Comparison of ENCODE assay signal across 9 mouse cellular contexts in the genomic region with DNA sequence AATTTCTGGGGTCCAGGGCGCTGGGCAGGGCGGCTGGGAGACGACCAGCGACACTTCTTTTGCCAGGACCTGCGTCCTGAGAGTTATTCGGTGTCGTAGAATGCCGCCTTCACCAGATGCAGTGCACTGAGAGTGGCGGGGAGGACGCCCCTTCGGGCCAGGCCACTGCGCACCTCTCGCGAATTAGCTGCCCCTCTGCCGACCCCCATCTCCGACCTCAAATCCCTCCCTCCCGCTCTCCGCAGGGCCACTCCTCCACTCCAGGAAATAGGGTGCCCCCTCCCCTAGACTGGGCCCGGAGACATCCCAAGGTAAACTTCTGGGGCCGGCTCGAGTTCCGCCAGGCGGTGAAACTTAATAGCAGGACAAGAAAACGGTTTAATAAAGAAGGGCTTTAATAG. TPM values are rescaled to one million over a fixed set of nuclear protein-coding genes. Genes with fewer than 3 reads are reported as not detected.
A peak's percentile ranks its signal among the peaks of the same experiment; 100 is the strongest.
DNase-seq lines count a peak whose midpoint lies in the region; ATAC-seq and TF ChIP-seq lines count a peak whose summit lies in the region.
"Had no signal": no experiment of that assay in that cellular context is flagged by ENCODE, and none has a peak within 500 bp of the region (broad histone marks: within the 10 kb centered on the region; RNA-seq: fewer than 3 reads in every experiment).

No protein-coding gene starts in this region.

- TF ChIP-seq CTCF in midbrain, postnatal 0 days (IDR thresholded peaks at IDR 0.05) = no peak

- H3K36me3 ChIP-seq in heart, embryonic 11.5 days (ENCODE audit: control insufficient read depth, insufficient read depth, low read length) = no peaks in the 10 kb centered on the region
- H3K36me3 ChIP-seq in midbrain, embryonic 10.5 days = peaks cover 18% of the 10 kb centered on the region
- H3K36me3 ChIP-seq in midbrain, postnatal 0 days (ENCODE audit: insufficient read depth, low read length) = no peaks in the 10 kb centered on the region
- no peaks in the 10 kb centered on the region for H3K36me3 ChIP-seq in intestine, embryonic 15.5 days
- H3K36me3 ChIP-seq in stomach, embryonic 16.5 days (ENCODE audit: control insufficient read depth, insufficient read depth, low read length) = no peaks in the 10 kb centered on the region

- H3K4me2 ChIP-seq in heart, embryonic 11.5 days = peak overlapping the region; percentile 36
- no peak overlapping the region for H3K4me2 ChIP-seq in midbrain, postnatal 0 days (ENCODE audit: low read depth, low read length, poor library complexity, severe bottlenecking)
- H3K4me2 ChIP-seq in intestine, embryonic 15.5 days (replicated peaks) = peak overlapping the region; percentile 44
- H3K4me2 ChIP-seq in stomach, embryonic 16.5 days (ENCODE audit: low read depth, low read length) = peak overlapping the region; percentile 22; the same call in 1 of the 2 replicates

- peaks cover 20% of the 10 kb centered on the region for H3K4me1 ChIP-seq in heart, embryonic 11.5 days (ENCODE audit: control insufficient read depth, insufficient read depth, low read length)
- H3K4me1 ChIP-seq in midbrain, embryonic 10.5 days = peaks cover 54% of the 10 kb centered on the region
- H3K4me1 ChIP-seq in midbrain, postnatal 0 days (ENCODE audit: insufficient read depth, low read length) = no peaks in the 10 kb centered on the region
- H3K4me1 ChIP-seq in intestine, embryonic 15.5 days (replicated peaks) = peaks cover 23% of the 10 kb centered on the region
- H3K4me1 ChIP-seq in stomach, embryonic 16.5 days (ENCODE audit: control insufficient read depth, insufficient read depth, low read length) = peaks cover 14% of the 10 kb centered on the region

- intact Hi-C loops in heart, postnatal 14 days (cut with DNase I) = no loop called here

- DNase-seq in heart, postnatal 14 days = no peak
- peak; percentile 56 for DNase-seq in midbrain, embryonic 10.5 days (ENCODE audit: low spot score)
- no peak for DNase-seq in midbrain, postnatal 0 days (ENCODE audit: low spot score)
- DNase-seq in spleen, postnatal 4 days (ENCODE audit: low spot score in 2 of 2) = no peak
- DNase-seq in cerebellum, adult 9-11 months = no peak

- H3K27ac ChIP-seq in heart, embryonic 11.5 days (ENCODE audit: low read depth, low read length) = no peak overlapping the region
- peak overlapping the region; percentile 75 for H3K27ac ChIP-seq in midbrain, embryonic 10.5 days (replicated peaks)
- H3K27ac ChIP-seq in midbrain, postnatal 0 days (ENCODE audit: low read depth, low read length) = no peak overlapping the region
- H3K27ac ChIP-seq in intestine, embryonic 15.5 days = no peak overlapping the region
- no peak overlapping the region for H3K27ac ChIP-seq in stomach, embryonic 16.5 days (ENCODE audit: low read length)

- H3K27me3 ChIP-seq in heart, embryonic 11.5 days (ENCODE audit: control insufficient read depth, insufficient read depth, low read length) = peaks cover 95% of the 10 kb centered on the region
- peaks cover 100% of the 10 kb centered on the region for H3K27me3 ChIP-seq in midbrain, embryonic 10.5 days (ENCODE audit: low read depth, poor library complexity, severe bottlenecking)
- peaks cover 84% of the 10 kb centered on the region for H3K27me3 ChIP-seq in midbrain, postnatal 0 days (ENCODE audit: insufficient read depth, low read length)
- H3K27me3 ChIP-seq in intestine, embryonic 15.5 days (replicated peaks) = peaks cover 95% of the 10 kb centered on the region
- peaks cover 92% of the 10 kb centered on the region for H3K27me3 ChIP-seq in stomach, embryonic 16.5 days (ENCODE audit: control insufficient read depth, insufficient read depth, low read length)

- ATAC-seq in heart, embryonic 11.5 days (replicated peaks; ENCODE audit: insufficient number of reproducible peaks, low FRiP score, low TSS enrichment) = no peak
- no peak for ATAC-seq in midbrain, postnatal 0 days (ENCODE audit: low FRiP score)
- ATAC-seq in intestine, embryonic 15.5 days = 0 out of 2 replicates have a peak, but pooled peaks have one; percentile 1
- no peak for ATAC-seq in stomach, embryonic 16.5 days (ENCODE audit: insufficient read depth, low FRiP score)

- no peak overlapping the region for H3K9ac ChIP-seq in heart, embryonic 11.5 days (ENCODE audit: low read depth, low read length)
- no peak overlapping the region for H3K9ac ChIP-seq in midbrain, postnatal 0 days (replicated peaks; ENCODE audit: low read length, poor library complexity, severe bottlenecking)
- H3K9ac ChIP-seq in intestine, embryonic 15.5 days = no peak overlapping the region
- H3K9ac ChIP-seq in stomach, embryonic 16.5 days (ENCODE audit: low read length) = no peak overlapping the region

- no peaks in the 10 kb centered on the region for H3K9me3 ChIP-seq in heart, embryonic 11.5 days (replicated peaks; ENCODE audit: control insufficient read depth, low read length)
- H3K9me3 ChIP-seq in midbrain, embryonic 10.5 days (replicated peaks) = no peaks in the 10 kb centered on the region
- H3K9me3 ChIP-seq in midbrain, postnatal 0 days (ENCODE audit: low read length) = no peaks in the 10 kb centered on the region
- H3K9me3 ChIP-seq in intestine, embryonic 15.5 days = no peaks in the 10 kb centered on the region
- no peaks in the 10 kb centered on the region for H3K9me3 ChIP-seq in stomach, embryonic 16.5 days (replicated peaks; ENCODE audit: control insufficient read depth, low read length)

- 0 out of 2 replicates have a peak overlapping the region, but pooled peaks have one; percentile 1 for H3K4me3 ChIP-seq in heart, embryonic 11.5 days (ENCODE audit: low read depth, low read length)
- peak overlapping the region; percentile 63 for H3K4me3 ChIP-seq in midbrain, embryonic 10.5 days
- H3K4me3 ChIP-seq in midbrain, postnatal 0 days (ENCODE audit: low read depth, low read length) = no peak overlapping the region
- H3K4me3 ChIP-seq in intestine, embryonic 15.5 days (replicated peaks) = peak overlapping the region; percentile 22
- H3K4me3 ChIP-seq in stomach, embryonic 16.5 days (replicated peaks; ENCODE audit: low read length) = peak overlapping the region; percentile 19; the same call in 1 of the 2 replicates
- H3K4me3 ChIP-seq: erythroblast, embryonic 14.5 days had no signal

- 2% methylated on average over 24 of the region's 24 CpGs for WGBS in heart, embryonic 11.5 days (ENCODE audit: insufficient replicate concordance)
- WGBS in midbrain, embryonic 10.5 days = 0% methylated on average over 24 of the region's 24 CpGs
- 3% methylated on average over 24 of the region's 24 CpGs for WGBS in midbrain, postnatal 0 days
- under 1% methylated on average over 24 of the region's 24 CpGs for WGBS in intestine, embryonic 15.5 days
- WGBS in stomach, embryonic 16.5 days = 1% methylated on average over 24 of the region's 24 CpGs

RNA-seq across cellular contexts. Expression of gene Dmrta2, which starts 6.2 kb away (rescaled TPM):
- 0.06 TPM in 1 of 2 replicates, not detected in the other for polyA plus RNA-seq in heart, embryonic 11.5 days (2014; fragmentation: Nextera tagmentation; extraction: Ambion mirVana)
- under 1 TPM; 0.20 to 0.24 TPM for total RNA-seq in heart, postnatal 14 days (2021)
- polyA plus RNA-seq in midbrain, embryonic 10.5 days (2016; fragmentation: Nextera tagmentation; extraction: Ambion mirVana) = 2.3 and 2.4 TPM in 2 replicates
- 1.4 and 3.7 TPM in 2 replicates for total RNA-seq in midbrain, postnatal 0 days (2014; rRNA removed)
- 0.43 and 0.44 TPM in 2 replicates for polyA plus RNA-seq in midbrain, postnatal 0 days (2015; fragmentation: Nextera tagmentation; extraction: Ambion mirVana)
- 0.05 TPM in 2 replicates for polyA plus RNA-seq in intestine, embryonic 15.5 days (2015; fragmentation: Nextera tagmentation; extraction: Ambion mirVana)
- 0.09 TPM in 1 of 2 replicates, not detected in the other for polyA plus RNA-seq in stomach, embryonic 16.5 days (2015; fragmentation: Nextera tagmentation; extraction: Ambion mirVana)
